Mouse (Mus musculus): ENCODE data around the gene Plagl1.
"Not testable (repeated sequence)": the region's sequence is repeated elsewhere in the genome, so short reads cannot be mapped to it uniquely, and the experiment has no call there.

Plagl1 gene

GRCm38 (mm10) chr10:13060021-13060668 is at the start of gene Plagl1:
Plagl1 (plus strand) TSS chr10:13060504.
- DNase-seq (ENCODE audit: extremely low read depth, low read depth, low spot score), result no peak

- no peak for DNase-seq (ENCODE audit: extremely low read depth, low read depth, low spot score)
Observed at GRCm38 (mm10) chr10:13014026-13014425, 46.3 kb upstream of the Plagl1 start.

GRCm38 (mm10) chr10:13016573-13016972 is 43.7 kb upstream of the Plagl1 start:
- DNase-seq (ENCODE audit: extremely low read depth, low read depth, low spot score), result no peak

GRCm38 (mm10) chr10:13018510-13018909 is 41.8 kb upstream of the Plagl1 start:
- DNase-seq (ENCODE audit: extremely low read depth, low read depth, low spot score), result no peak

GRCm38 (mm10) chr10:13019026-13019425 is 41.3 kb upstream of the Plagl1 start:
- no peak for DNase-seq (ENCODE audit: extremely low read depth, low read depth, low spot score)

- no peak for DNase-seq (ENCODE audit: extremely low read depth, low read depth, low spot score)
Observed at GRCm38 (mm10) chr10:13022103-13022502, 38.2 kb upstream of the Plagl1 start.

GRCm38 (mm10) chr10:13023985-13024384 is 36.3 kb upstream of the Plagl1 start:
- not testable (repeated sequence) for DNase-seq (ENCODE audit: extremely low read depth, low read depth, low spot score)

- no peak for DNase-seq (ENCODE audit: extremely low read depth, low read depth, low spot score)
Observed at GRCm38 (mm10) chr10:13027702-13028101, 32.6 kb upstream of the Plagl1 start.

- no peak for DNase-seq (ENCODE audit: extremely low read depth, low read depth, low spot score)
Observed at GRCm38 (mm10) chr10:13028215-13028614, 32.1 kb upstream of the Plagl1 start.

- DNase-seq (ENCODE audit: extremely low read depth, low read depth, low spot score), result no peak
Observed at GRCm38 (mm10) chr10:13029416-13029815, 30.9 kb upstream of the Plagl1 start.

- DNase-seq (ENCODE audit: extremely low read depth, low read depth, low spot score), result no peak
Observed at GRCm38 (mm10) chr10:13035270-13035669, 25.0 kb upstream of the Plagl1 start.

GRCm38 (mm10) chr10:13039637-13040174 is 20.6 kb upstream of the Plagl1 start:
- no peak for DNase-seq (ENCODE audit: extremely low read depth, low read depth, low spot score)

GRCm38 (mm10) chr10:13044659-13045058 is 15.6 kb upstream of the Plagl1 start:
- DNase-seq (ENCODE audit: extremely low read depth, low read depth, low spot score), result no peak

- DNase-seq (ENCODE audit: extremely low read depth, low read depth, low spot score), result no peak
Observed at GRCm38 (mm10) chr10:13047816-13048215, 12.5 kb upstream of the Plagl1 start.

GRCm38 (mm10) chr10:13056863-13057381 is 3.4 kb upstream of the Plagl1 start:
- no peak for DNase-seq (ENCODE audit: extremely low read depth, low read depth, low spot score)

- DNase-seq (ENCODE audit: extremely low read depth, low read depth, low spot score), result no peak
Observed at GRCm38 (mm10) chr10:13060821-13061671, 742 bp downstream of the Plagl1 start.

- DNase-seq (ENCODE audit: extremely low read depth, low read depth, low spot score), result no peak
Observed at GRCm38 (mm10) chr10:13062373-13062772, 2.1 kb downstream of the Plagl1 start.

GRCm38 (mm10) chr10:13063457-13063856 is 3.2 kb downstream of the Plagl1 start:
- no peak for DNase-seq (ENCODE audit: extremely low read depth, low read depth, low spot score)

- no peak for DNase-seq (ENCODE audit: extremely low read depth, low read depth, low spot score)
Observed at GRCm38 (mm10) chr10:13065129-13065752, 4.9 kb downstream of the Plagl1 start.

GRCm38 (mm10) chr10:13071031-13071430 is 10.7 kb downstream of the Plagl1 start:
- DNase-seq (ENCODE audit: extremely low read depth, low read depth, low spot score), result no peak

- no peak for DNase-seq (ENCODE audit: extremely low read depth, low read depth, low spot score)
Observed at GRCm38 (mm10) chr10:13076807-13077532, 16.7 kb downstream of the Plagl1 start.
